In genomic region chr8:126736441-126736962, GRCm38 (mm10) we compare ENCODE assay signal across 8 mouse cellular contexts.
DNase-seq lines count a peak whose midpoint lies in the region; ATAC-seq and TF ChIP-seq lines count a peak whose summit lies in the region.

No protein-coding gene starts in this region.

- H3K9me3 ChIP-seq in forebrain, embryonic 11.5 days (ENCODE audit: control insufficient read depth, low read length), result no peaks in the 10 kb centered on the region
- no peaks in the 10 kb centered on the region for H3K9me3 ChIP-seq in heart, embryonic 16.5 days (replicated peaks; ENCODE audit: control insufficient read depth, low read length)
- H3K9me3 ChIP-seq in liver, postnatal 0 days (ENCODE audit: low read length), result no peaks in the 10 kb centered on the region
- H3K9me3 ChIP-seq in neural tube, embryonic 15.5 days (replicated peaks), result no peaks in the 10 kb centered on the region

- H3K27me3 ChIP-seq in forebrain, embryonic 11.5 days (ENCODE audit: control insufficient read depth, insufficient read depth, low read length), result no peaks in the 10 kb centered on the region
- no peaks in the 10 kb centered on the region for H3K27me3 ChIP-seq in heart, embryonic 16.5 days (ENCODE audit: control insufficient read depth, insufficient read depth, low read length)
- no peaks in the 10 kb centered on the region for H3K27me3 ChIP-seq in liver, postnatal 0 days (ENCODE audit: insufficient read depth, low read length)
- H3K27me3 ChIP-seq in neural tube, embryonic 15.5 days (replicated peaks), result no peaks in the 10 kb centered on the region

- 0 out of 2 replicates have a peak overlapping the region, but pooled peaks have one; percentile 25 for H3K27ac ChIP-seq in forebrain, embryonic 11.5 days (ENCODE audit: low read depth, low read length)
- H3K27ac ChIP-seq in heart, embryonic 16.5 days (ENCODE audit: low read length), result peak overlapping the region; percentile 98
- H3K27ac ChIP-seq in liver, postnatal 0 days (ENCODE audit: low read depth), result peak overlapping the region; percentile 99
- H3K27ac ChIP-seq in neural tube, embryonic 15.5 days (replicated peaks), result peak overlapping the region; percentile 77

- H3K9ac ChIP-seq in forebrain, embryonic 11.5 days (ENCODE audit: low read length), result 0 out of 2 replicates have a peak overlapping the region, but pooled peaks have one; percentile 12
- H3K9ac ChIP-seq in heart, embryonic 16.5 days (ENCODE audit: low read length), result peak overlapping the region; percentile 68
- H3K9ac ChIP-seq in liver, postnatal 0 days (replicated peaks), result peak overlapping the region; percentile 69
- no peak overlapping the region for H3K9ac ChIP-seq in neural tube, embryonic 15.5 days (replicated peaks)

- WGBS in forebrain, embryonic 11.5 days, result 33% methylated on average over 10 of the region's 10 CpGs
- WGBS in heart, embryonic 16.5 days, result 14% methylated on average over 10 of the region's 10 CpGs
- 37% methylated on average over 10 of the region's 10 CpGs for WGBS in liver, postnatal 0 days (ENCODE audit: insufficient replicate concordance)
- WGBS in neural tube, embryonic 15.5 days, result 11% methylated on average over 10 of the region's 10 CpGs

- no peak for ATAC-seq in forebrain, embryonic 11.5 days (replicated peaks; ENCODE audit: low FRiP score)
- peak; percentile 84 for ATAC-seq in heart, embryonic 16.5 days (replicated peaks; ENCODE audit: extremely low read depth, insufficient read depth, low FRiP score)
- peak; percentile 75 for ATAC-seq in liver, postnatal 0 days
- ATAC-seq in neural tube, embryonic 15.5 days (ENCODE audit: low FRiP score), result peak; percentile 57

- intact Hi-C loops in heart, postnatal 36 days (cut with DNase I), result loop anchor here (1.0 to 5.0 kb wide), 7 partner anchors 51 to 239 kb away; no protein-coding TSS in a partner anchor

- peak; percentile 41 for TF ChIP-seq CTCF in liver, postnatal 0 days (IDR thresholded peaks at IDR 0.05; ENCODE audit: low read depth)

- H3K4me3 ChIP-seq in forebrain, embryonic 11.5 days (ENCODE audit: low read depth, low read length), result no peak overlapping the region
- H3K4me3 ChIP-seq in heart, embryonic 16.5 days (ENCODE audit: low read length), result no peak overlapping the region; the same call in 1 of the 2 replicates
- no peak overlapping the region for H3K4me3 ChIP-seq in liver, postnatal 0 days (ENCODE audit: low read depth, low read length)
- H3K4me3 ChIP-seq in neural tube, embryonic 15.5 days (replicated peaks), result no peak overlapping the region

- peak; percentile 96 for TF ChIP-seq EP300 in liver, postnatal 0 days (IDR thresholded peaks at IDR 0.05; ENCODE audit: low read depth)

- peaks cover 14% of the 10 kb centered on the region; the same call in 1 of the 2 replicates for H3K4me1 ChIP-seq in forebrain, embryonic 11.5 days (replicated peaks; ENCODE audit: control insufficient read depth, insufficient read depth, low read length)
- H3K4me1 ChIP-seq in heart, embryonic 16.5 days (ENCODE audit: control insufficient read depth, insufficient read depth, low read length), result peaks cover 29% of the 10 kb centered on the region
- H3K4me1 ChIP-seq in liver, postnatal 0 days (ENCODE audit: insufficient read depth), result peaks cover 20% of the 10 kb centered on the region
- peaks cover 38% of the 10 kb centered on the region for H3K4me1 ChIP-seq in neural tube, embryonic 15.5 days

- peak; percentile 100 for DNase-seq in heart, adult 11 months
- no peak for DNase-seq in heart, postnatal 36 days
- DNase-seq in forebrain, embryonic 11.5 days (ENCODE audit: low spot score), result no peak
- DNase-seq in kidney, postnatal 36 days, result peak; percentile 73 to 95
- peak; percentile 68 for DNase-seq in liver, postnatal 0 days
- DNase-seq in thymus, postnatal 36 days, result no peak

- no peaks in the 10 kb centered on the region for H3K36me3 ChIP-seq in forebrain, embryonic 11.5 days (ENCODE audit: control insufficient read depth, insufficient read depth, low read length)
- no peaks in the 10 kb centered on the region for H3K36me3 ChIP-seq in heart, embryonic 16.5 days (ENCODE audit: control insufficient read depth, insufficient read depth)
- no peaks in the 10 kb centered on the region for H3K36me3 ChIP-seq in liver, postnatal 0 days (replicated peaks; ENCODE audit: insufficient read depth, low read length)
- H3K36me3 ChIP-seq in neural tube, embryonic 15.5 days, result no peaks in the 10 kb centered on the region

- no peak overlapping the region for H3K4me2 ChIP-seq in forebrain, embryonic 11.5 days (ENCODE audit: low read depth, low read length, severe bottlenecking)
- peak overlapping the region; percentile 33 for H3K4me2 ChIP-seq in heart, embryonic 16.5 days (ENCODE audit: low read depth, low read length)
- 0 out of 2 replicates have a peak overlapping the region, but pooled peaks have one; percentile 13 for H3K4me2 ChIP-seq in liver, postnatal 0 days (ENCODE audit: low read depth, low read length)
- 0 out of 2 replicates have a peak overlapping the region, but pooled peaks have one; percentile 1 for H3K4me2 ChIP-seq in neural tube, embryonic 15.5 days

Comparison
In these comparisons a context has a peak if more than half of its experiments do, and no peak if none do; other contexts are left out.
1. DNase-seq: peak in heart, adult 11 months (single experiment), kidney, postnatal 36 days (2 of 2) and liver, postnatal 0 days (single experiment); none in heart, postnatal 36 days (0 of 2), forebrain, embryonic 11.5 days (single experiment) and thymus, postnatal 36 days (0 of 2).
2. H3K27ac ChIP-seq: peak in every context shown above with its lines; median percentile 99 in liver, postnatal 0 days; 98 in heart, embryonic 16.5 days; 77 in neural tube, embryonic 15.5 days; 25 in forebrain, embryonic 11.5 days.